Mouse (Mus musculus): ENCODE measurements around the gene Smad5.

- no peak for TF ChIP-seq CTCF (IDR thresholded peaks at IDR 0.05 in 2 of 3, conservative IDR thresholded peaks at IDR 0.05 in 1 of 3; ENCODE audit: control insufficient read depth in 1 of 3, insufficient read depth in 1 of 3, low read depth in 2 of 3, low read length in 3 of 3, poor library complexity in 1 of 3, severe bottlenecking in 1 of 3)
- TF ChIP-seq GATA1 (IDR thresholded peaks at IDR 0.05; ENCODE audit: low read depth, low read length), result no peak
- no peak for TF ChIP-seq USF1 (IDR thresholded peaks at IDR 0.05; ENCODE audit: low read depth, low read length)
Measured at GRCm38 (mm10) chr13:56790683-56791082, 87.9 kb downstream of the Smad5 start.

Measured in MEL (cell line).